Mouse (Mus musculus): ENCODE results near the gene Dnajc11. TPM values are rescaled to one million over a fixed set of nuclear protein-coding genes. Genes with fewer than 3 reads are reported as not detected.

Dnajc11 gene
- polyA plus RNA-seq, 1 experiment from 2014 or later: 23.0 TPM

DNA sequence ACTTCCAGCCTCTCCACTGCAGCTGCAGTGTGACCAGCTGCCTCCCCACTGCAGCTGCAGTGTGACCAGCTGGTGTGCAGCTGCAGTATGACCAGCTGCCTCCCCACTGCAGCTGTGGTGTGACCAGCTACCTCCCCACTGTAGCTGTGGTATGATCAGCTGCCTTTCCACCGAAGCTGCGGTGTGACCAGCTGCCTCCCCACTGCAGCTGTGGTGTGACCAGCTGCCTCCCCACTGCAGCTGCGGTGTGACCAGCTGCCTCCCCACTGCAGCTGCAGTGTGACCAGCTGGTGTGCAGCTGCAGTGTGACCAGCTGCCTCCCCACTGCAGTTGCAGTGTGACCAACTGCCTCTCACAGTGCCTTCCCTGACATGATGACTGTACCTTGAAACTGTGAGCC is 11.4 kb upstream of the Dnajc11 start:
- H3K27ac ChIP-seq (ENCODE audit: low read length): no peak overlapping the region
- H3K9me3 ChIP-seq (ENCODE audit: low read length): no peaks in the 10 kb centered on the region
- no peak for ATAC-seq
- no peaks in the 10 kb centered on the region for H3K36me3 ChIP-seq (ENCODE audit: insufficient read depth, low read length)
- no peaks in the 10 kb centered on the region for H3K4me1 ChIP-seq (ENCODE audit: insufficient read depth, low read depth, low read length)
- DNase-seq (ENCODE audit: low spot score): no peak
- no peak overlapping the region for H3K4me2 ChIP-seq (replicated peaks; ENCODE audit: low read depth, low read length)
- 93% methylated on average over 3 of the region's 3 CpGs for WGBS
- H3K4me3 ChIP-seq (ENCODE audit: low read depth, low read length): no peak overlapping the region
- no peak for TF ChIP-seq EP300 (IDR thresholded peaks at IDR 0.05)
- TF ChIP-seq CTCF (IDR thresholded peaks at IDR 0.05): no peak
- H3K9ac ChIP-seq (replicated peaks; ENCODE audit: low read depth): no peak overlapping the region
- H3K27me3 ChIP-seq (replicated peaks; ENCODE audit: insufficient read depth, low read length): no peaks in the 10 kb centered on the region

DNA sequence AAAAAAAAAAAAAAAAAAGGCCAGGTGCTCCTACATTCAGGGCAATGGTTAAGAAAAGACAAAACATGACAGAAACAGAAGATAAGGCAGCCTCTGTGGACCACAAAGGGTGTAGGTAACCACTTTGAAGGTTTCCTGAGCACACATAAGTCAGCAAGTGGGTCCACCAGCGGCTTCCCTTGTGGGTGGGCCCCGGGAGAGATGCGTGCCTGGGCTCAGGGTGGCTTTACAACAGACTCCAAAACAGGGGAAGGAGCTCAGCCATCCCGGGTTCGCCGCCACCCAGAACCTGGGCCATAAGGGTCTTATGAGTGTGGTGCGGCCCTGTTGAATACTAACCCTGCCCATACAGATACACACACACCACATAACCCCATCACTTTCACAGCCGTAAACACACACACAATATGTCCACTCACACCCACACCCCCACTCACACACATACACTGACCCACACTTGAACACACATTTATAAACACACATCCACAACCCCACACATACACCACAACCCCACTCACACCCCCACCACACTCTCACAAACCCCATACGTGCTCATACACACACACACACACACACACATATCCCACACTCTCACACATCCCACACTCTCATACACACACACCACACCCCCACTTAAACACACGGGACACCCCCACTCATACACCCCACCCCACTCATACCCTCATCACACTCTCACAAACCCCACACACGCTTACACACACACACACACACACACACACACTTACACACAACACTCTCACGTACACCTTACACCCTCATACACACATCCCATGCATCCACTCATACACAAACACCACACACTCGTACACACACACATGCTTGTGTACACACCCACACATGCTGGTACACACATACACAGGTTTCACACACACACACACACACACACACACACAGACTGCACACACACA is 651 bp upstream of the Dnajc11 start:
- 68% methylated on average over 13 of the region's 13 CpGs for WGBS
- no peaks in the 10 kb centered on the region for H3K9me3 ChIP-seq (ENCODE audit: low read length)
- DNase-seq (ENCODE audit: low spot score) (no peak), ATAC-seq (no peak; the same call in 1 of the 2 replicates)
- no peak overlapping the region for H3K27ac ChIP-seq (ENCODE audit: low read length)
- TF ChIP-seq EP300 (IDR thresholded peaks at IDR 0.05) (no peak), CTCF (IDR thresholded peaks at IDR 0.05) (no peak)
- H3K27me3 ChIP-seq (replicated peaks; ENCODE audit: insufficient read depth, low read length): no peaks in the 10 kb centered on the region
- H3K4me1 ChIP-seq (ENCODE audit: insufficient read depth, low read depth, low read length): peaks cover 12% of the 10 kb centered on the region
- peak overlapping the region; percentile 92; the same call in 1 of the 2 replicates for H3K4me3 ChIP-seq (ENCODE audit: low read depth, low read length)
- no peak overlapping the region; the same call in 1 of the 2 replicates for H3K4me2 ChIP-seq (replicated peaks; ENCODE audit: low read depth, low read length)
- no peaks in the 10 kb centered on the region for H3K36me3 ChIP-seq (ENCODE audit: insufficient read depth, low read length)
- H3K9ac ChIP-seq (replicated peaks; ENCODE audit: low read depth): no peak overlapping the region

- ATAC-seq: peak; percentile 3; the same call in 1 of the 2 replicates
- peaks cover 12% of the 10 kb centered on the region for H3K4me1 ChIP-seq (ENCODE audit: insufficient read depth, low read depth, low read length)
- no peak for DNase-seq (ENCODE audit: low spot score)
- H3K9me3 ChIP-seq (ENCODE audit: low read length): no peaks in the 10 kb centered on the region
- 0 out of 2 replicates have a peak overlapping the region, but pooled peaks have one; percentile 32 for H3K27ac ChIP-seq (ENCODE audit: low read length)
- H3K4me3 ChIP-seq (ENCODE audit: low read depth, low read length): peak overlapping the region; percentile 92
- peak overlapping the region; percentile 92 for H3K9ac ChIP-seq (replicated peaks; ENCODE audit: low read depth)
- TF ChIP-seq EP300 (IDR thresholded peaks at IDR 0.05) (no peak), CTCF (IDR thresholded peaks at IDR 0.05) (no peak)
- H3K4me2 ChIP-seq (replicated peaks; ENCODE audit: low read depth, low read length): peak overlapping the region; percentile 97
- H3K27me3 ChIP-seq (replicated peaks; ENCODE audit: insufficient read depth, low read length): no peaks in the 10 kb centered on the region
- under 1% methylated on average over 23 of the region's 23 CpGs for WGBS
- H3K36me3 ChIP-seq (ENCODE audit: insufficient read depth, low read length): no peaks in the 10 kb centered on the region
These were observed 703 bp downstream of the Dnajc11 start for GRCm38 (mm10) chr4:151934215-151934572.

DNA sequence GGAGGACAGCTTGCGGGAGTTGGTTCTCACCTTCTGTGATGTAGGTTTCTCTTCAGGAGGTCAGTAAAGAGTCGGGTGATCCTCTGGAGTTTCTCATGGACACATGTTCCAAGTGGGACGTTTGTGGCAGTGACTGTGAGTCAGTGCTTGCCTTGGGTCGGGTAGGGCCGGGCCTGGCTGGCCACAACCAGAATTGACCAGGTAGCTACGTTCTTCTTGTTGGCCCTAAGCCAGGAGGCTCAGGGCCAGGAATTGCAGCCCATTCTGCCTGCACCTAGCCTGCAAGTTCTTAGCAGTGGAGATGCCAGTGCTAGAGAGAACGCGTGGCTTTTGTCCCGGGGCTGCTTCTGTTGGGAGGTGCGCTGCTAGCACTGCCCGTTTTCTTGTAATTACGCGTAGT is 4.0 kb downstream of the Dnajc11 start:
- no peak overlapping the region for H3K4me3 ChIP-seq (ENCODE audit: low read depth, low read length)
- DNase-seq (ENCODE audit: low spot score): no peak
- peaks cover 12% of the 10 kb centered on the region for H3K4me1 ChIP-seq (ENCODE audit: insufficient read depth, low read depth, low read length)
- no peaks in the 10 kb centered on the region for H3K27me3 ChIP-seq (replicated peaks; ENCODE audit: insufficient read depth, low read length)
- ATAC-seq: no peak
- WGBS: 79% methylated on average over 13 of the region's 13 CpGs
- H3K9ac ChIP-seq (replicated peaks; ENCODE audit: low read depth): no peak overlapping the region
- no peaks in the 10 kb centered on the region for H3K9me3 ChIP-seq (ENCODE audit: low read length)
- H3K27ac ChIP-seq (ENCODE audit: low read length): no peak overlapping the region
- H3K36me3 ChIP-seq (ENCODE audit: insufficient read depth, low read length): no peaks in the 10 kb centered on the region
- TF ChIP-seq EP300 (IDR thresholded peaks at IDR 0.05): no peak
- TF ChIP-seq CTCF (IDR thresholded peaks at IDR 0.05): no peak
- H3K4me2 ChIP-seq (replicated peaks; ENCODE audit: low read depth, low read length): no peak overlapping the region

DNA sequence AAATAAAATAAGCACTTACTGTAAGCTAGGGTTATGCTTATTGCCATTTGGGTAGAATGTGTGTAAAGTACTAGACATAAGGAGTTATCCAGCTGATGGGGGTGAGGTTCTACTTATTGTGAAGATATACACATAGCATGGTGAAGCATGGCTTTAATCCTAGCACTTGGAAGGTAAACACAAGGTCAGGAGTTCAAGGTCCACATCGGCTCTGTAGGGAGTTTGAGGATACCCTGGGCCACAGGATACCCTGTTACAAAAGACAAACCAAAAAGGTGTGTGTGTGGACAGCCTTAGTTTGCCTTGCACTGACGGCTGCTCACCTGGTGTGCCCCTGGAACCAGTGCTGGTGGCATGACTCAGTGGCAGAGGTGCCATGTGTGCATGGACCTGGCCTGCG is 4.6 kb downstream of the Dnajc11 start:
- H3K27ac ChIP-seq (ENCODE audit: low read length): no peak overlapping the region
- H3K27me3 ChIP-seq (replicated peaks; ENCODE audit: insufficient read depth, low read length): no peaks in the 10 kb centered on the region
- TF ChIP-seq CTCF (IDR thresholded peaks at IDR 0.05): no peak
- no peak for TF ChIP-seq EP300 (IDR thresholded peaks at IDR 0.05)
- DNase-seq (ENCODE audit: low spot score): no peak
- H3K9me3 ChIP-seq (ENCODE audit: low read length): no peaks in the 10 kb centered on the region
- WGBS: 85% methylated on average over 3 of the region's 3 CpGs
- no peak for ATAC-seq
- no peak overlapping the region for H3K4me2 ChIP-seq (replicated peaks; ENCODE audit: low read depth, low read length)
- peaks cover 12% of the 10 kb centered on the region for H3K4me1 ChIP-seq (ENCODE audit: insufficient read depth, low read depth, low read length)
- H3K9ac ChIP-seq (replicated peaks; ENCODE audit: low read depth): no peak overlapping the region
- no peaks in the 10 kb centered on the region for H3K36me3 ChIP-seq (ENCODE audit: insufficient read depth, low read length)
- no peak overlapping the region for H3K4me3 ChIP-seq (ENCODE audit: low read depth, low read length)

DNA sequence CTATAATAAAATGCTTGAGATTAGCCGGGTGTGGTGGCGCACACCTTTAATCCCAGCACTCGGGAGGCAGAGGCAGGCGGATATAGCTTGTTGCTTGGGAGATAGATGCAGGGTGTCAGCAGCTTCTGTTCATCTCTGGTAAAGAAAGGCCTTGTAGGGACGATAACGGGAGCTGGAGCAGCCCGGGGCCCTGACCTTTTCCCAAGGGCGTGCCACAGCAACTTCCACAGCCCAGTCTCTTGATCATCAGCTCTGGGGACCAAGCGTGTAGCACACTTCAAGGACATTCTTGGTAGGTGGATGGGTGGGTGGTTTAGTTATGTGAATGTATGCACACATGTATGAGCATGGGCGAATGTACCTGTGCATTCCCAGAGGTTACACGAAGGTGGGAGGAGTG is 12.7 kb downstream of the Dnajc11 start:
- H3K4me1 ChIP-seq (ENCODE audit: insufficient read depth, low read depth, low read length): no peaks in the 10 kb centered on the region
- H3K4me3 ChIP-seq (ENCODE audit: low read depth, low read length): no peak overlapping the region
- 90% methylated on average over 11 of the region's 11 CpGs for WGBS
- no peaks in the 10 kb centered on the region for H3K36me3 ChIP-seq (ENCODE audit: insufficient read depth, low read length)
- no peaks in the 10 kb centered on the region for H3K27me3 ChIP-seq (replicated peaks; ENCODE audit: insufficient read depth, low read length)
- no peak overlapping the region for H3K9ac ChIP-seq (replicated peaks; ENCODE audit: low read depth)
- ATAC-seq (no peak), DNase-seq (ENCODE audit: low spot score) (no peak)
- no peaks in the 10 kb centered on the region for H3K9me3 ChIP-seq (ENCODE audit: low read length)
- TF ChIP-seq EP300 (IDR thresholded peaks at IDR 0.05) (no peak), CTCF (IDR thresholded peaks at IDR 0.05) (no peak)
- H3K27ac ChIP-seq (ENCODE audit: low read length): no peak overlapping the region
- H3K4me2 ChIP-seq (replicated peaks; ENCODE audit: low read depth, low read length): no peak overlapping the region

All from lung, postnatal 0 days (tissue).